Mouse (Mus musculus): ENCODE data around the gene Cbx8. TPM values are rescaled to one million over a fixed set of nuclear protein-coding genes. Genes with fewer than 3 reads are reported as not detected.
A peak's percentile ranks its signal among the peaks of the same experiment; 100 is the strongest.

The Cbx8 gene
- polyA plus RNA-seq, 1 experiment from 2014 or later, result 7.8 TPM

DNA sequence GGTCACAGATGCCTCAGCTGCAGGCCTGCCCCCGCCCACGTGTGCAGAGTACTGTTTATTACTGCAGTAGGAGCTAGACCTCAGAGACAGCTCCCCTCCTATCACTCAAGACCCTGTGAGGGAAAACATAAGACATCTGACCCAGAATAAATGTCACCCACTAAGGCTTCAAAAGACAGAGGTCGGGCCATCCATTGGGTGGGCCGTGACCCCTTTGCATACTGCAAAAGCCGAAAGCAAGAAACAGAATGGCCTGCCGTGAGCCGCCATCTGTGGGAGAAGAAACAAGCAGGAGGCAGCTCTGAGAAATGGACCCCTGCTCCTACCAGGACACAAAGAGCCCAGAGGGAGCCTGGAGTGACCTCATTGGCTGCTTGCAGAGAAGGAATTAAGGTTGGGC lies 23.3 kb downstream of the Cbx8 start:
- no peak for ATAC-seq (replicated peaks; ENCODE audit: insufficient number of reproducible peaks, low FRiP score, low TSS enrichment)
- Histone ChIP-seq H3K4me2 (no peak overlapping the region), H3K27me3 (ENCODE audit: control insufficient read depth, insufficient read depth, low read length) (peaks cover 15% of the 10 kb centered on the region), H3K9ac (ENCODE audit: low read depth, low read length) (no peak overlapping the region), H3K4me3 (ENCODE audit: low read depth, low read length) (no peak overlapping the region), H3K9me3 (replicated peaks; ENCODE audit: control insufficient read depth, low read length) (no peaks in the 10 kb centered on the region), H3K4me1 (ENCODE audit: control insufficient read depth, insufficient read depth, low read length) (no peaks in the 10 kb centered on the region), H3K36me3 (ENCODE audit: control insufficient read depth, insufficient read depth, low read length) (no peaks in the 10 kb centered on the region), H3K27ac (ENCODE audit: low read depth, low read length) (no peak overlapping the region)
- 78% methylated on average over 7 of the region's 7 CpGs for WGBS (ENCODE audit: insufficient replicate concordance)

DNA sequence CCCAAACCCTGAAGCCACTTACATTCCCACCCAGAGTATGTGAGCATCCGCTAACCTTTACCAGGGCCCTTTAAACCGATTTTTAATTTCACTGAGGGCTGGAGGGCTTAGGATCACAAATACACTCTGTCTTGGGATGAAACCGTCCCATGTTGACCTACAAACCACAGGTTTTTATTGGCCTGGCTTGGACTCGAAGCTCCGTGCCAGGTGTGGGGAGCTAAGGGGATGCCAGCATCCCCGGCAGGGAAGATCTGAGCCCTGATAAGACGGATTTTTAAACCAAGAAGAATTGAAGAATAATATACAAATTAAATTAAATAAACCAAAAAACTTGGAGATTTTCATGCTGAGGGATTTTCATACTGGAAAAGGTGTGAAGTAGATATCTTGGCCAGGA lies 26.3 kb downstream of the Cbx8 start:
- H3K4me3 ChIP-seq (ENCODE audit: low read depth, low read length), result no peak overlapping the region
- no peaks in the 10 kb centered on the region for H3K9me3 ChIP-seq (replicated peaks; ENCODE audit: control insufficient read depth, low read length)
- ATAC-seq (replicated peaks; ENCODE audit: insufficient number of reproducible peaks, low FRiP score, low TSS enrichment), result no peak
- no peak overlapping the region for H3K4me2 ChIP-seq
- H3K27ac ChIP-seq (ENCODE audit: low read depth, low read length), result no peak overlapping the region
- no peak overlapping the region for H3K9ac ChIP-seq (ENCODE audit: low read depth, low read length)
- 81% methylated on average over 7 of the region's 7 CpGs for WGBS (ENCODE audit: insufficient replicate concordance)
- H3K4me1 ChIP-seq (ENCODE audit: control insufficient read depth, insufficient read depth, low read length), result no peaks in the 10 kb centered on the region
- no peaks in the 10 kb centered on the region for H3K36me3 ChIP-seq (ENCODE audit: control insufficient read depth, insufficient read depth, low read length)
- 0 out of 2 replicates have a peak, but pooled peaks cover 3% of the 10 kb centered on the region for H3K27me3 ChIP-seq (ENCODE audit: control insufficient read depth, insufficient read depth, low read length)

DNA sequence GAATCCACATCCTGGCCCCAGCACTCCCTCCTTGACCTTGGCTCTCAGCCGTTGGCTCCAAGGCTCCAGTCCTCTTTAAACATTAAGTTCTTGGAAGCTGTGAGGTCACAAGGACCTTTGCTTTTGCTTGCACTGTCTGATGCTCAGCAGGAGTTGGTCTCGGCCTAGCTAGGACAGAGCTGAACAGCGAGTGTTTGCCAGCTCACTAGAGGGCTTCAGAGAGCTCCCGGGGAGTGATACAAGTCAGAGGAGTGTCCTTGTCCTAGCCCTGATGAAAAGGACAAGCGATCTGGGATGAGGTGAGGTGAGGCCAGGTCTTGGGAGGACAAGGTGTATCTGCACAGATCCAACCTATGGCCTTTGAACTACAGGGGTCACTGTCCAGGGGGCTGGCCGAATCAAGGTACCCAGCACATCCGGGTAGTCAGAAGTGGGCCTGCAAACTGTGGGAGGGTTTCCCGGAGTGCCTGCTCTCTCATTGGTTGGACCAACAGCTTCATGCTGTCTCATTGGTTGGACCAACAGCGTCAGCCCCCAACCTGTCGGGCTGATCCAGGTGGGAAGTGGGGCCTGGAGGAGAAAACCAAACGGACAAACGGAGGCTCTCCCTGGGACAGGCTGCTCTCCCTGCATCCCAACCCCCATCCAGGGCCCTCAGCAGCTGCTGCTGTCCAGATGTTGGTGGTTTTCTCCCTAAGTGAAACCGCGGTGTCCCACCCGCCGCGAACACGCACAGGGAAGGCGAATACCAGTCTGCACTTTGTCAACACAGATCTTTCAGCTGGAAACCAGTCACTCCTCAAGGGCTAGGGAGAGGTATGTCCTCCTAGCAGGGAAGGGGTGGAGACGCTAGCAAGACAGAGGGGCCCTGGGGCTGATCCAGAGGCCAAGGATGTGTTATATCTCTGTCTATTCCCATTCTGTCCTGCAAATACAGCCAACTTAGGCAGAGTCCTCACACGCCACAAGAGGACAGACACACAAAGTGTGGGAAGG lies 33.0 kb downstream of the Cbx8 start:
- peak overlapping the region; percentile 50; the same call in 1 of the 2 replicates for H3K9ac ChIP-seq (ENCODE audit: low read depth, low read length)
- WGBS (ENCODE audit: insufficient replicate concordance), result 18% methylated on average over 21 of the region's 21 CpGs

DNA sequence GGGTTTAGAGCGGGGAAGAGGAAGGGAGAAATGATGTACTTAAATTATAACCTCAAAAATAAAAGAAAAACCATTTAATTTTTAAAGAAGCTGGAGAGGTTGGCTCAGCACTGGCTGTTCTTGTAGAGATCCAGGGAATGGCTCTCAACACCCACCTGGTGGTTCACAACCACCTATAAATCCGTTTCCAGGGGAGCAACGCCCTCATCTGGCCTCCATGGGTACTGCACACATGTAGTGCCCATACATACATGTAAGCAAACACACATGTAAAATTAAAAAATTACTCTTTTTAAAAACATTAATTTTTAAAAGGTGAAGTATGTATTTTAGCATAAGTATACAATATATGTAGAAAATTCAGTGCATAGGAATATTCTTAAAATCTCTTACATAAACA lies 34.3 kb downstream of the Cbx8 start:
- H3K4me1 ChIP-seq (ENCODE audit: control insufficient read depth, insufficient read depth, low read length), result no peaks in the 10 kb centered on the region
- no peak overlapping the region for H3K4me2 ChIP-seq
- no peaks in the 10 kb centered on the region for H3K36me3 ChIP-seq (ENCODE audit: control insufficient read depth, insufficient read depth, low read length)
- no peak overlapping the region for H3K27ac ChIP-seq (ENCODE audit: low read depth, low read length)
- no peak overlapping the region for H3K4me3 ChIP-seq (ENCODE audit: low read depth, low read length)
- H3K9me3 ChIP-seq (replicated peaks; ENCODE audit: control insufficient read depth, low read length), result no peaks in the 10 kb centered on the region
- H3K27me3 ChIP-seq (ENCODE audit: control insufficient read depth, insufficient read depth, low read length), result no peaks in the 10 kb centered on the region
- ATAC-seq (replicated peaks; ENCODE audit: insufficient number of reproducible peaks, low FRiP score, low TSS enrichment), result no peak
- 63% methylated on average over 3 of the region's 3 CpGs for WGBS (ENCODE audit: insufficient replicate concordance)
- H3K9ac ChIP-seq (ENCODE audit: low read depth, low read length), result no peak overlapping the region

More for the DNA sequence above, 33.0 kb downstream of the Cbx8 start:
- Histone ChIP-seq H3K27me3 (ENCODE audit: control insufficient read depth, insufficient read depth, low read length) (no peaks in the 10 kb centered on the region), H3K36me3 (ENCODE audit: control insufficient read depth, insufficient read depth, low read length) (no peaks in the 10 kb centered on the region), H3K4me1 (ENCODE audit: control insufficient read depth, insufficient read depth, low read length) (no peaks in the 10 kb centered on the region), H3K4me2 (peak overlapping the region; percentile 63), H3K9me3 (replicated peaks; ENCODE audit: control insufficient read depth, low read length) (no peaks in the 10 kb centered on the region), H3K27ac (ENCODE audit: low read depth, low read length) (no peak overlapping the region), H3K4me3 (ENCODE audit: low read depth, low read length) (peak overlapping the region; percentile 34)
- no peak for ATAC-seq (replicated peaks; ENCODE audit: insufficient number of reproducible peaks, low FRiP score, low TSS enrichment)

DNA sequence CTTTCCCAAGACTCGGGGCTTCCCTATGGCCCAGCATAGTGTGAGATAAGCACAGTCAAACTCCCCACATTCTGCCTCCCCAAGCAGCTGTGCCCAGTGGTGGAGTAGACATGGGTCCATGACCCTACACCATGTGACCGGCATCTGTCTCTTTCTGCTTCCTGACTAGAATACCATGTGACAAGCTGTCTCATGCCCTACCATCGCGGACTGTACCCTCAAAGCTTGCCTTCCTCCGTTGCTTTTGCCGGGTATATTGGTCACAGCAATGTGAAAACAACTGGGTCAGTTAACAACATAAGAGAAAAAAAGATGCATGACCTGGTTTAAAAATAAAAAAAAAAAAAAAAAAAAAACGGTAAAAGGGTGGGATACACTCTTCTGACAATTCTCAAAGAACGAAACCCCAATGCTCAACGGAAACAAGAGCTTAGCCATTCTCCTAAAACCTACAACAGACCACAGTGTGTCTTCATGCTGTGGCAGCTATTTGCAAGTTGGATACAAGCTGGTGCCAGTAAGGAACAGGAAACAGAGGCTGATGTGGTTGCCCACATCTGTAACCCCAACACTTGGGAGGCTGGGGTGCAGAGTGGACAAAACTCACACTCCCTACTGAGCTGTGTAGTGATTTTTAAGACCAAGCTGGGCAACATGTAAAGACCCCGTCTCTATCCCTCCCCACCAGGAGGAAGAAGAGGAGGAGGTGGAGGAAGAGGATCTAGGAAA lies 35.1 kb downstream of the Cbx8 start:
- Histone ChIP-seq H3K27me3 (ENCODE audit: control insufficient read depth, insufficient read depth, low read length) (peaks cover 3% of the 10 kb centered on the region; the same call in 1 of the 2 replicates), H3K4me3 (ENCODE audit: low read depth, low read length) (no peak overlapping the region), H3K9ac (ENCODE audit: low read depth, low read length) (no peak overlapping the region), H3K27ac (ENCODE audit: low read depth, low read length) (no peak overlapping the region), H3K9me3 (replicated peaks; ENCODE audit: control insufficient read depth, low read length) (no peaks in the 10 kb centered on the region; the same call in 1 of the 2 replicates), H3K4me1 (ENCODE audit: control insufficient read depth, insufficient read depth, low read length) (no peaks in the 10 kb centered on the region), H3K36me3 (ENCODE audit: control insufficient read depth, insufficient read depth, low read length) (no peaks in the 10 kb centered on the region), H3K4me2 (no peak overlapping the region)
- WGBS (ENCODE audit: insufficient replicate concordance), result 82% methylated on average over 10 of the region's 10 CpGs
- ATAC-seq (replicated peaks; ENCODE audit: insufficient number of reproducible peaks, low FRiP score, low TSS enrichment), result no peak

DNA sequence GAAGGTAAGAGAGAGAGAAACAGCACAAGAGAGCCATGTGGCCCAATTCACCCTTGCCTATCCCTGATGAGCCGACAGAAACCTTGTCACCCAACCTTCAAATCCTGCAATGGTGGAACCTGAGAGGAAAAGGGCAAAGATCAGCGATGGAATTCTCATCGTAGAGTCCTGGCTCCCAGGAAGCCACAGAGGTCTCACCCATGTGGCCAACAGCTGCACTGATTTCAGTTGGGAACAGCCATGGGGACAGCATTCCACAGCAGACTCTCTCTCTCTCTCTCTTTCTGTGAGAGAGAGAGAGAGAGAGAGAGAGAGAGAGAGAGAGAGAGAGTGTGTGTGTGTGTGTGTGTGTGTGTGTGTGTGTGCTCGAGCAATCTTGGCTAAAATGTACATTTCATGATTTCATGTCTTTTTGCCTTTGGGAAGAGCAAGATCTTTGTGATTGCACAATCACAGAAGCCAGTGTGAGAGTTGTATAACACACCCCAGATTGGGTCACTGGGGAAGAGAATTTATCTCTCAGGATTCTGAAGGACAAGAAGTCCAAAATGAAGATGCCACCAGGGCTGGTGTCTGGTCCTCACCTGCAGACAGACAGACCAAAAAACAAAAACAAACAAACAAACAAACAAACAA lies 39.2 kb downstream of the Cbx8 start:
- ATAC-seq (replicated peaks; ENCODE audit: insufficient number of reproducible peaks, low FRiP score, low TSS enrichment), result no peak
- H3K27me3 ChIP-seq (ENCODE audit: control insufficient read depth, insufficient read depth, low read length), result peaks cover 27% of the 10 kb centered on the region

DNA sequence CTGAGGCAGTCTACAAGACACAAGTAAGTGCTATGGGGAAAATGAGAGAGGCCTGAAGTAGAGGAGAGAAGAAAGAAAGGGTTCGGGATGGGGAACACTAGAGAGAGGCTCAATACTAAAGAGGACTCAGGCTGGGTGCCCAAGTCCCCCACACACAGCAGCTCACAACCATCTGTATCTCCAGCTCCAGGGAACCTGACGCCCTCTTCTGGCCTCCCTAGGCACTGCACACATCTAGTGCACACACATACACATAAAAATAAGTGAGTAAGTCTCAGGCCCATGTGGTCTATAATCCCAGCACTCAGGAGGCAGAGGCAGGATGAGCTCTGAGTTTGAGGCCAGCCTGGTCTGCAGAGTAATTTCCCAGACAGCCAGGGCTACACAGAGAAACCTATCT lies 39.9 kb downstream of the Cbx8 start:
- ATAC-seq (replicated peaks; ENCODE audit: insufficient number of reproducible peaks, low FRiP score, low TSS enrichment), result no peak

More for the DNA sequence above, 39.2 kb downstream of the Cbx8 start:
- Histone ChIP-seq H3K4me1 (ENCODE audit: control insufficient read depth, insufficient read depth, low read length) (no peaks in the 10 kb centered on the region), H3K4me2 (no peak overlapping the region), H3K36me3 (ENCODE audit: control insufficient read depth, insufficient read depth, low read length) (no peaks in the 10 kb centered on the region), H3K4me3 (ENCODE audit: low read depth, low read length) (no peak overlapping the region), H3K9me3 (replicated peaks; ENCODE audit: control insufficient read depth, low read length) (no peaks in the 10 kb centered on the region; the same call in 1 of the 2 replicates), H3K9ac (ENCODE audit: low read depth, low read length) (no peak overlapping the region), H3K27ac (ENCODE audit: low read depth, low read length) (no peak overlapping the region)
- WGBS (ENCODE audit: insufficient replicate concordance), result 64% methylated on average over 4 of the region's 4 CpGs

DNA sequence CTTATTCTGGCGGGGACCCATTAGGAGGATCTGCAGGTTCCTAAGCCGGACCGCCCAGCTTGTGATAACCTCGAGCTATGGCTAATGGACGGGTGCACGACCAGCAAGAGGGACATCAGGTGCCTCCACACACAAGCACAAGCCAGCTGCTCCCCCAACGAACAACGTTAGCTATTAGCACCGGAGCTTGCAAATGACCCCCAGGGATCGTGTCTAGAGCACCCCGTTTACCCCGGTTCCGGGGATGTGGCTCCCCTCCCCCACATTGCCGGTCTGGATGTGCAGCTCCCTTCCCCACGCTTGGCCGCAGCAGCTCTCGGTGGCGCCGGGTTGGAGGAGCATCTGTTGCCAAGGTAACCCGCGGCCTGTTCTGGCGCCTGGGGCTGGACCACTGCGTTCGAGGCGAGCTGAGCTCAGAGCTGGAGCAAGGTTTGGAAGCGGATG lies 41.4 kb downstream of the Cbx8 start:
- H3K4me3 ChIP-seq (ENCODE audit: low read depth, low read length), result no peak overlapping the region

More for the DNA sequence above, 39.9 kb downstream of the Cbx8 start:
- Histone ChIP-seq H3K9me3 (replicated peaks; ENCODE audit: control insufficient read depth, low read length) (no peaks in the 10 kb centered on the region; the same call in 1 of the 2 replicates), H3K27me3 (ENCODE audit: control insufficient read depth, insufficient read depth, low read length) (peaks cover 27% of the 10 kb centered on the region), H3K9ac (ENCODE audit: low read depth, low read length) (no peak overlapping the region), H3K4me2 (no peak overlapping the region), H3K4me1 (ENCODE audit: control insufficient read depth, insufficient read depth, low read length) (no peaks in the 10 kb centered on the region), H3K36me3 (ENCODE audit: control insufficient read depth, insufficient read depth, low read length) (no peaks in the 10 kb centered on the region), H3K27ac (ENCODE audit: low read depth, low read length) (no peak overlapping the region), H3K4me3 (ENCODE audit: low read depth, low read length) (no peak overlapping the region)
- 49% methylated on average over 2 of the region's 2 CpGs for WGBS (ENCODE audit: insufficient replicate concordance)

More for the DNA sequence above, 41.4 kb downstream of the Cbx8 start:
- peak overlapping the region; percentile 60 for H3K4me2 ChIP-seq
- no peak overlapping the region for H3K9ac ChIP-seq (ENCODE audit: low read depth, low read length)
- H3K9me3 ChIP-seq (replicated peaks; ENCODE audit: control insufficient read depth, low read length), result no peaks in the 10 kb centered on the region; the same call in 1 of the 2 replicates
- ATAC-seq (replicated peaks; ENCODE audit: insufficient number of reproducible peaks, low FRiP score, low TSS enrichment), result no peak
- H3K27ac ChIP-seq (ENCODE audit: low read depth, low read length), result no peak overlapping the region
- no peaks in the 10 kb centered on the region for H3K4me1 ChIP-seq (ENCODE audit: control insufficient read depth, insufficient read depth, low read length)
- 7% methylated on average over 26 of the region's 26 CpGs for WGBS (ENCODE audit: insufficient replicate concordance)
- peaks cover 27% of the 10 kb centered on the region for H3K27me3 ChIP-seq (ENCODE audit: control insufficient read depth, insufficient read depth, low read length)
- H3K36me3 ChIP-seq (ENCODE audit: control insufficient read depth, insufficient read depth, low read length), result no peaks in the 10 kb centered on the region
